Mouse (Mus musculus) thymus, adult 2 months (tissue): ENCODE data around the gene Lgr4. TPM values are rescaled to one million over a fixed set of nuclear protein-coding genes. Genes with fewer than 3 reads are reported as not detected.

ENCODE experiments used
- DNase-seq: peaks from one replicate; pipeline ENCODE4 v3.0.0; 2021
- H3K27ac ChIP-seq: fragments of 200-500 bp; 2 replicates; pipeline ENCODE4 v1.5.1; 2012; ENCODE audit warnings: low read length, control low read depth; ENCODE audit not compliant: control insufficient read depth, insufficient read depth
- H3K27me3 ChIP-seq: fragments of 200-500 bp; 2 replicates; pipeline ENCODE4 v1.6.1; 2012; ENCODE audit warnings: mild to moderate bottlenecking, low read length, moderate library complexity, mixed read lengths; ENCODE audit not compliant: control insufficient read depth, insufficient read depth
- H3K36me3 ChIP-seq: fragments of 200-500 bp; 2 replicates; pipeline ENCODE4 v1.6.1; 2012; ENCODE audit warnings: mild to moderate bottlenecking, low read length, moderate library complexity; ENCODE audit not compliant: control insufficient read depth, insufficient read depth
- H3K4me1 ChIP-seq: fragments of 200-500 bp; replicated peaks from 2 replicates; pipeline ENCODE4 v1.6.1; 2012; ENCODE audit warnings: low read length; ENCODE audit not compliant: control insufficient read depth, insufficient read depth
- H3K4me3 ChIP-seq: fragments of 200-500 bp; 2 replicates; pipeline ENCODE4 v1.5.1; 2012; ENCODE audit warnings: mild to moderate bottlenecking, low read length, control low read depth, moderate library complexity; ENCODE audit not compliant: control insufficient read depth, insufficient read depth
- CTCF ChIP-seq: fragments of 200-500 bp; IDR thresholded peaks from 2 replicates; pipeline ENCODE4 v1.5.1; 2012; ENCODE audit warnings: mild to moderate bottlenecking, control low read depth, low read length, moderate library complexity, borderline replicate concordance; ENCODE audit not compliant: control insufficient read depth, poor library complexity, insufficient read depth; ENCODE audit errors: extremely low read depth
- POLR2A ChIP-seq: fragments of 200-500 bp; IDR thresholded peaks from 2 replicates; pipeline ENCODE4 v1.6.1; 2012; ENCODE audit warnings: mild to moderate bottlenecking, low read length, control low read depth, moderate library complexity; ENCODE audit not compliant: control insufficient read depth, poor library complexity, insufficient read depth; ENCODE audit errors: extremely low read depth
- WGBS: fragments of 180-500 bp; shearing (Covaris S2); methylation state at CpG from one replicate; pipeline ENCODE4 v1.1.7; 2018; 5-methylcytosine and 5-hydroxymethylcytosine counted together
- polyA plus RNA-seq: library from polyadenylated mRNA; depleted of rRNA; stranded (reverse); fragments of >200 nt; gene quantifications from 2 replicates; pipeline ENCODE4 v1.2.3, GENCODE M21; 2012

Lgr4 gene
- polyA plus RNA-seq, 1 experiment, result 7.2 TPM

DNA sequence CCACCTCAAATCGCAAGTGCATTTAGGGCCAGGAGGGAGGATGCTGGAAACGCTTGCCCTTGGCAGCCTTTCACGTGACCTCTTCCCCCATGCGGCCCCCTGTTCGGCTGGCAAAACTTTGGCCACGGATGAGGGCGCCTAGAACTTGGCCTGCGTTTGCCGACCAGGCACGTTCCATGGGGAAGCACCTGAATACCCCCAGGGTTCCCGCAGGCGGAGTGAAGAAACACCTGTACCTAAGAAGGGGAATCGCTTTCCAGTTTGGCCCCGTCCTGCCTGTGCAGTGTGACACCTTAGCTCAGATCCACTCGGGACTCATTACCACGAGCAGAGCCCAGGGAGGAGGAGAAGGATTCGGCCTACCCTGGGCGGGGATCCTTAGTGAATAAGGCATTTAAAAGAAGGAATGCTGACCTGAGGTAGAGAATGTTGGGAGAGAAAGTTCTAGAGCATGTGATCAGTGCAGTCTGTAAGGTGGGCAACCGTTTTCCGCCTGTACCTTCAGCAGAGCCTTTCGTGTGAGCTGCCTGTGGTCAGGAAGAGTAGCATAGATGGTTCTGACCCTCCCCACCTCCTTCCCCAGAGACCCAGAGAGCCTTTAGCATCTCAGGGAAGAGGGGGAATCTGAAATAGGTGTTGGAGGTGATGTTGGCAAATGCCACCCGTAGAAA is 1.3 kb downstream of the Lgr4 start:
- Histone ChIP-seq H3K4me1 (peaks cover 7% of the 10 kb centered on the region; the same call in 1 of the 2 replicates), H3K36me3 (no peaks in the 10 kb centered on the region), H3K27me3 (peaks cover 20% of the 10 kb centered on the region), H3K27ac (peak overlapping the region; percentile 10; the same call in 1 of the 2 replicates), H3K4me3 (no peak overlapping the region)
- no peak for DNase-seq
- TF ChIP-seq CTCF (no peak), POLR2A (no peak)
- WGBS, result 28% methylated on average over 22 of the region's 22 CpGs

DNA sequence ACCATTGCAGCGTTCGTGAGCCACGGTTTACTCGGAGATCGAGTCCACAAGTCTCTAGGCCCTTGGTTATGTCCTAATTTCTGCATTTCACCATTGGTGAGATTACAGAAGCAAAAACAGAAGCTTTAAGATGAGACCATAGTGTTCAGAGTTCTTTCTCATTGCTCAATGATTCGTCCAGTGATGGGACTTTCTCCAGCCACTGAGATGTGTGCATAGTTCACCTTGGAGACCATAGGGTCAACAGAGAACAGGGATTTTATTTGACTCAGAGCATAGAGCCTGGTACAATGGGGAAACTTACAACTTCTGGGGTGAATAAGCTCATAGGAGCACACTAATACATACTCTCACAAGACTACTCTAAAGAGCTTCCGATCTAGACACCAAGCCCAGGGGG is 3.0 kb downstream of the Lgr4 start:
- WGBS, result 87% methylated on average over 7 of the region's 7 CpGs
- H3K27me3 ChIP-seq, result peaks cover 20% of the 10 kb centered on the region
- DNase-seq, result no peak
- H3K4me1 ChIP-seq, result peaks cover 7% of the 10 kb centered on the region; the same call in 1 of the 2 replicates
- H3K27ac ChIP-seq, result no peak overlapping the region
- H3K36me3 ChIP-seq, result no peaks in the 10 kb centered on the region
- no peak overlapping the region for H3K4me3 ChIP-seq
- TF ChIP-seq POLR2A (no peak), CTCF (no peak)

DNA sequence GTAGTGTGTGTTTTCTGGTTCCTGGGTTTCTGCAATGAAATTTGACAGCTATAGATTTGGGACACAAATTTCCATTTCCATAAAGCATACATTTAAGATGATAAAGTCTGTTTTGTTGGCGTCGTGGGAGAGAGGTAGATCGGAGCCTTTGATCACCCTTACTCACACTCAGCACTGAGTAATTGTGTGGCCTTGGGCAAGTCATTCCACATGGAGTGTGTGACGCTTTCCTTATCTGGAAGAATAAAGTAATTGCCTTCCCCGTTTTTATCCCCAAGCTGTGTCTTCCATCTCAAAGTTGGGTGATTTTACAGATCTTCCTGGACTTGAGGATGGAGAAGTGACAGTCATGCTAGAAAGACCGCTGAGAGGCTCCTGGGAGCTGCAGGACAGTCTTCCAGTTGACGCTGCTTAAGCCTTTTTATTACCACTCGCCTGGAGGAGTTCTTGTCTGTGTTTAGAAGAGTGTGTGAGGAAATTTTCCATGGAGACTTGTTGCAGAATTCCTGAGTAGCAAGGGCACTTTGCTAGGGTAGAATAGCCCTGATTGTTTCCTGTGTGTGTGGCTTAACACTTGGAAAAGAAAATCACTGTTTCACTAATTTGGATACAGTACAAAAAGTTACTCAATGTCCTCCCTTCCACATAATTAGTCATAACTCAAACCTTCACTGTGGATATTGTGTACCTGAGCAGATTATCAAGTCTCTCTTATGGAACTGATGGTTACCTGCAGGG is 4.0 kb downstream of the Lgr4 start:
- no peaks in the 10 kb centered on the region for H3K36me3 ChIP-seq
- TF ChIP-seq POLR2A (no peak), CTCF (no peak)
- DNase-seq, result no peak
- H3K4me3 ChIP-seq, result no peak overlapping the region
- H3K27me3 ChIP-seq, result peaks cover 20% of the 10 kb centered on the region
- H3K27ac ChIP-seq, result no peak overlapping the region
- H3K4me1 ChIP-seq, result peaks cover 7% of the 10 kb centered on the region; the same call in 1 of the 2 replicates
- 91% methylated on average over 8 of the region's 8 CpGs for WGBS

DNA sequence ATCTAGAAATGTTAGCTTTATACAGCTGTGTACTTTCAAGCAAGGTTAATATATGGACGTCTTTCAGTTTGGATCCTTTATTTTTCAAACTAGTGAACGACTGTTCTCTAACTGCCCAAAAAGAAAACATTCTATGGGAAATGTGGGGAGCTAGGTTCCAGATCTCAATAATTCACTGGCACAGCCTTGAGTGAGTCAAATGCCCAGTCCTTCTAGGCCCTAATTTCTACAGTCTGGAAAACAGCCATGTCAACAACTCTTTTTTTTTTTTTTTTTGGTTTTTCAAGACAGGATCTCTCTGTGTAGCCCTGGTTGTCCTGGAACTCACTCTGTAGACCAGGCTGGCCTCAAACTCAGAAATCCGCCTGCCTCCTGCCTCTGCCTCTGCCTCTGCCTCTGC is 4.9 kb downstream of the Lgr4 start:
- Histone ChIP-seq H3K4me3 (no peak overlapping the region), H3K4me1 (peaks cover 7% of the 10 kb centered on the region; the same call in 1 of the 2 replicates), H3K27me3 (peaks cover 17% of the 10 kb centered on the region), H3K36me3 (no peaks in the 10 kb centered on the region), H3K27ac (no peak overlapping the region)
- DNase-seq, result no peak
- TF ChIP-seq POLR2A (no peak), CTCF (no peak)
- WGBS, result 92% methylated on average over 3 of the region's 3 CpGs

DNA sequence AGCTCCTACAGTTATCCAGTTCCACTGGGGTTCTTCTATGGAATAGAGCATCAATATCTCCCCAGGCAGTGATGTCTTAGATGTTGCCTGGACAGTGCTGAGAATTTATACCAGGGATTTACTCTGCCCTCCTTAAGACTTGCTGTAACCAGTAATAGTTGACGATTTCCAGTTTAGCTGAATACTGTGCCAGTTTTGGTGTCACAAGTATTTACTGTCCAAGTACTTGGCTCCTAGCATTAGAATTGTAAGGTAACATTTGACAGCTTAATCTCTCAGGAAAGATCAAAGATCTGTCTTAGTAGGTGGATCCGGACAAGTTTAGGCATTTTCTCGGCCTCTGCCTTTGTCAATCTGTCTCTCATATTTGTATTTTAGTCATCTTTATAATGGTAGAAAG is 5.6 kb downstream of the Lgr4 start:
- 94% methylated on average over 3 of the region's 3 CpGs for WGBS

DNA sequence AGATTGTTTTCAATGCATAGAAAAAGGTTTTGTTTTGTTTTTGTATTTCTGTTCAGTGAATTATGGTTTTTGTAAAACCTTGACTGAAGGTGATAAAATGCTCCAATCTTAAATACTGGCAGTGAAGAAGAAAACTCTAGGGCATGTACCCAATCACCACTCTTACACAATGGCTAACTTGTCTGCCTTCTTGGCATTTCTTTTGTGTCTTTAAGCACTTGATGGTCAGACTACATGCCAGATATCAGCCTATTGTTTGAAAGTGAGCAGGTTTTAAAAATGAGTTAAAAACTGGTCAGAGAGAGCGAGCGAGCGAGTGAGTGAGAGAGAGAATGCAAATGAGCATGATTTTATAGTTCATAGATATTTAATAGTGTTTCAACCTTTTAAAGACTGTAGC is 6.5 kb downstream of the Lgr4 start:
- H3K27me3 ChIP-seq, result peaks cover 5% of the 10 kb centered on the region; the same call in 1 of the 2 replicates
- H3K4me1 ChIP-seq, result no peaks in the 10 kb centered on the region
- DNase-seq, result no peak
- H3K36me3 ChIP-seq, result no peaks in the 10 kb centered on the region
- no peak overlapping the region for H3K27ac ChIP-seq
- WGBS, result 98% methylated on average over 3 of the region's 3 CpGs
- TF ChIP-seq CTCF (no peak), POLR2A (no peak)
- no peak overlapping the region for H3K4me3 ChIP-seq

More for the DNA sequence above, 5.6 kb downstream of the Lgr4 start:
- no peak overlapping the region for H3K27ac ChIP-seq
- no peak for TF ChIP-seq POLR2A
- TF ChIP-seq CTCF, result no peak
- peaks cover 2% of the 10 kb centered on the region; the same call in 1 of the 2 replicates for H3K4me1 ChIP-seq
- DNase-seq, result no peak
- peaks cover 11% of the 10 kb centered on the region; the same call in 1 of the 2 replicates for H3K27me3 ChIP-seq
- H3K4me3 ChIP-seq, result no peak overlapping the region
- H3K36me3 ChIP-seq, result no peaks in the 10 kb centered on the region
